Mouse (Mus musculus) hindbrain, embryonic 14.5 days (tissue): Measurements from ENCODE around the gene Mmp19. TPM values are rescaled to one million over a fixed set of nuclear protein-coding genes. Genes with fewer than 3 reads are reported as not detected.
A peak's percentile ranks its signal among the peaks of the same experiment; 100 is the strongest.
"Not testable (repeated sequence)": the region's sequence is repeated elsewhere in the genome, so short reads cannot be mapped to it uniquely, and the experiment has no call there.

Source experiments
- ATAC-seq: fragments of 200-750 bp; cut with Nextera tagmentation; 2 replicates; pipeline ENCODE4 v1.8.0; 2017; ENCODE audit warnings: moderate number of reproducible peaks, mild to moderate bottlenecking, moderate TSS enrichment, moderate library complexity; ENCODE audit not compliant: low FRiP score
- DNase-seq: peaks from one replicate; pipeline ENCODE4 v3.0.0-alpha.2; 2015; ENCODE audit warnings: low spot score
- H3K27ac ChIP-seq: fragments of 300-500 bp; sonication (generic); 2 replicates; pipeline ENCODE4 v1.5.1; 2014; ENCODE audit warnings: mild to moderate bottlenecking, moderate library complexity
- H3K27me3 ChIP-seq: fragments of 300-500 bp; sonication (generic); 2 replicates; pipeline ENCODE4 v1.6.1; 2014; ENCODE audit warnings: mild to moderate bottlenecking, low read length, mixed read lengths; ENCODE audit not compliant: control insufficient read depth, insufficient read depth
- H3K36me3 ChIP-seq: fragments of 300-500 bp; sonication (generic); replicated peaks from 2 replicates; pipeline ENCODE4 v1.6.1; 2014; ENCODE audit not compliant: control insufficient read depth, insufficient read depth
- H3K4me1 ChIP-seq: fragments of 300-500 bp; sonication (generic); replicated peaks from 2 replicates; pipeline ENCODE4 v1.6.1; 2014; ENCODE audit warnings: antibody characterized with exemption, low read length, mixed read lengths; ENCODE audit not compliant: control insufficient read depth, insufficient read depth
- H3K4me2 ChIP-seq: fragments of 300-500 bp; sonication (generic); replicated peaks from 2 replicates; pipeline ENCODE4 v1.6.1; 2014; ENCODE audit warnings: mild to moderate bottlenecking, moderate library complexity
- H3K4me3 ChIP-seq: fragments of 300-500 bp; sonication (generic); replicated peaks from 2 replicates; pipeline ENCODE4 v1.5.1; 2014; ENCODE audit warnings: mild to moderate bottlenecking, low read length
- H3K9ac ChIP-seq: fragments of 300-500 bp; sonication (generic); 2 replicates; pipeline ENCODE4 v1.6.1; 2014
- H3K9me3 ChIP-seq: fragments of 300-500 bp; sonication (generic); 2 replicates; pipeline ENCODE4 v1.6.1; 2016; ENCODE audit warnings: low read length; ENCODE audit not compliant: control insufficient read depth
- WGBS: fragments of 180-500 bp; shearing (Covaris S2); extraction: QIAGEN DNeasy Blood & Tissue Kit; methylation state at CpG from one replicate; pipeline ENCODE4 v1.1.7; 2014; 5-methylcytosine and 5-hydroxymethylcytosine counted together
- polyA plus RNA-seq: library from polyadenylated mRNA; unstranded; fragments of >200 nt; fragmentation: Nextera tagmentation; extraction: Ambion mirVana; gene quantifications from 2 replicates; pipeline ENCODE4 v1.2.1, GENCODE M21; 2014

The Mmp19 gene
- polyA plus RNA-seq, 1 experiment from 2014 or later = 0.80 TPM

DNA sequence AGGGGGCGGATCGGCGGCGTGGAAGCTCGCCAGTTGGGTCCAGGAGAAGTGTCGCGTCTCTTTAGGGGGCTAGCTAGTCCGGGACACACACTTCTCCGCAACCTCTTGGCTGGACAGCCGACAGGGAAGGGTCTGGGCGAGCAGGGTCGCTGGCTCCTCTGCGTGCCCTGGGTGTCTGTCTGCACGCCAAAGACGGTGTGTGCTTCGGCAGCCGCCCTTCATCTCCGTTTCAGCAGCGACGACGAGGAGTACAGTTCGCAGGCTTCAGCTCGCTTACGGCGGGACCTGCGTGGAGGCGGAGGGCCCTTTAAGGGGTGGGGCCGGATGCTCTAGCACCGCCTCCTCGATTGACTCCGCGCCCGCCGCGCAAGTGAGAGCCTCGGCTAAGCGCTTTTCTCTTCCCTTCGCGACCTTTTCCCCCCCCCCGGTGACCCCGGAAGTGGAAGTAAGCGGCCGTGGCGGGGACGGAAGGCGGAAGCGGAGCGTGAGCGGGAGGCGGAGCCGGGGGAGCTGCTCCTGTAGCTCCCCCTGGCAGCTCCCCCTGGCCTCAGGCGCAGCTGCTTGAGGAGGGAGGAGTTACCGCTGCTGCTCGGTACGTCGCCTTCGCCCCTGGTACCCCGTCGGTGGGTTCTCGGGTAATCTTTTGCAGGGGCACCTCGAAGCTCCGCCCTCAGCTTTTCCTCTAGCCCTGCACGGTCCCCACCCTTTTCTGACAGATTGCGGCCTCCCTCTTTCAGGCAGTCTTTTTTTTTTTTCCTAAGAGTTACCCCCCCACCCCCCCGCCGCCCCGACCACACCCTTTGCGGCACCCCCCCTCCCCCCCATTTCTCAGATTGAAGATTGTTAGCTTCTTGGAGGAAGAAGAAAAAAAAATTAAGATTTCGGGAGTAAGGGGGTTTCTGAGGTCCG lies 14.6 kb downstream of the Mmp19 start:
- Histone ChIP-seq H3K36me3 (peaks cover 38% of the 10 kb centered on the region), H3K9ac (peak overlapping the region; percentile 75), H3K4me2 (peak overlapping the region; percentile 74), H3K9me3 (no peaks in the 10 kb centered on the region), H3K4me3 (peak overlapping the region; percentile 49), H3K27ac (peak overlapping the region; percentile 94), H3K27me3 (no peaks in the 10 kb centered on the region), H3K4me1 (peaks cover 55% of the 10 kb centered on the region)
- DNase-seq = peak; percentile 97
- WGBS = under 1% methylated on average over 67 of the region's 70 CpGs
- peak; percentile 92 for ATAC-seq

GRCm38 (mm10) chr10:128806086-128806485 lies 15.4 kb downstream of the Mmp19 start:
- peak overlapping the region; percentile 61 for H3K9ac ChIP-seq
- H3K27ac ChIP-seq = no peak overlapping the region
- peak overlapping the region; percentile 49 for H3K4me3 ChIP-seq
- DNase-seq = no peak
- peak overlapping the region; percentile 74 for H3K4me2 ChIP-seq
- H3K4me1 ChIP-seq = peaks cover 57% of the 10 kb centered on the region
- 67% methylated on average over 6 of the region's 6 CpGs for WGBS
- peaks cover 34% of the 10 kb centered on the region for H3K36me3 ChIP-seq
- no peaks in the 10 kb centered on the region for H3K27me3 ChIP-seq
- no peak for ATAC-seq
- no peaks in the 10 kb centered on the region for H3K9me3 ChIP-seq

- peak overlapping the region; percentile 74 for H3K4me2 ChIP-seq
- peaks cover 30% of the 10 kb centered on the region for H3K36me3 ChIP-seq
- 93% methylated on average over 8 of the region's 8 CpGs for WGBS
- no peak for DNase-seq
- ATAC-seq = no peak
- H3K27me3 ChIP-seq = no peaks in the 10 kb centered on the region
- peak overlapping the region; percentile 44 for H3K9ac ChIP-seq
- H3K27ac ChIP-seq = no peak overlapping the region
- peak overlapping the region; percentile 14 for H3K4me3 ChIP-seq
- H3K9me3 ChIP-seq = no peaks in the 10 kb centered on the region
- H3K4me1 ChIP-seq = peaks cover 57% of the 10 kb centered on the region
Measured at GRCm38 (mm10) chr10:128807018-128807417, 16.3 kb downstream of the Mmp19 start.

GRCm38 (mm10) chr10:128817033-128817432 lies 26.3 kb downstream of the Mmp19 start, which contains the start of gene Sarnp:
Gene Sarnp, plus strand, starts transcription at chr10:128817333.
- Histone ChIP-seq H3K4me3 (no peak within 1 kb of the TSS), H3K9ac (no peak within 1 kb of the TSS), H3K27ac (no peak within 1 kb of the TSS), H3K4me1 (no peaks in the 10 kb centered on the region), H3K9me3 (no peaks in the 10 kb centered on the region), H3K4me2 (no peak within 1 kb of the TSS), H3K27me3 (no peaks in the 10 kb centered on the region), H3K36me3 (peaks cover 77% of the 10 kb centered on the region)
- DNase-seq (no peak), ATAC-seq (no peak)
- WGBS = 93% methylated on average over 13 of the region's 13 CpGs

DNA sequence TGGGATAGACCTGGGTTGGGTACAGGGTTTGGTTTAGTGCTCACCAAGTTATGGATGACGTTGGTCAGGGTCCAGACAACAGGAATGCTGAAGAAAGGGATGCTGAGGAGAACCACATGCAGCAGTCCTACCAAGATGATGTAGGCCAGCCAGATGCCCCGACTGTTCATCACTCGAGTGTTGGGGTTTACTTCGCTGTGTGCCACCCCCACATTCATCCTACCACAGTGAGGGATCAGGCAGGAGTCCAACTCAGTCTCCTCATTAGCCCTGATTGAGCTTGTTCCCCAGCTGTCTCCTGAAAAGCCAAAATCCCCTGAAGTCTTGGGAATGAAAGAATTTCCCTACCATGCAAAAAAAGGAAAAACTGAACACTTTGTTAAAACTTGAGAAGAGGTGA lies 29.5 kb downstream of the Mmp19 start:
- Histone ChIP-seq H3K4me3 (no peak overlapping the region), H3K4me2 (no peak overlapping the region), H3K27me3 (no peaks in the 10 kb centered on the region), H3K9me3 (no peaks in the 10 kb centered on the region), H3K36me3 (peaks cover 55% of the 10 kb centered on the region), H3K9ac (no peak overlapping the region), H3K4me1 (peaks cover 12% of the 10 kb centered on the region), H3K27ac (no peak overlapping the region)
- 95% methylated on average over 4 of the region's 4 CpGs for WGBS
- DNase-seq = no peak
- ATAC-seq = no peak

DNA sequence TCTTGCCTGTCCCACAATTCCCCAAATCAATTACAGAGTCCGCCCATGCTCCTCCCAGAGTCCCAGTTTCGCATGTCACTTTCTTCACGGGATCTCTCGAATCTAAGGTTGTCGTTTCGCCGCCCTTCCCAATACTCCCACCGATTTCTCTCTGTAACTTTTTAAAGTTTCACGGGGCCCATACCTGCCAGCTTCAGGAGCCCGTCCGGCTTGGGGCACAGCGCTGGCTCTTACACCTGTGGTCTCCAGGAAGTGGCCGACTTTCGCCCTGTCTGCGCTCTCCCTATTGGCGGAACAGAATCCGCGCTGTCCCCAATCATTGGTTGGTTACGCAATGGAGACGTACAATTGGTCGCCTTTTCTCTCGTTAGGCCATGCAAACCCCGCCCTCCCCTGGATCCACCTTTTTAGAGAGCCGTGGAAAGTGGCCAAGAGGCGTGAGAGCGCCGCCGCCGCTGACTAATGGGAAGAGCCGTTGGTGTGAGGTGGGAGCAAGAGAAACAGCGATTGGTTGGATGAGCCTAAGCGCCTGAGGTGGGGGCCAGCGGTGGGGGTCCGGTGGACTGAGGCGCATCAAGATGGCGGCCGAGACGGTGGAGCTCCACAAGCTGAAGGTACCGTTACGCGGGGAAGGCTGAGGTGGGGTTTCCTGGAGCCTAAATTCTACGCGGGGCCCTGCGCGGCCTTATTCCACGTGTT lies 30.8 kb downstream of the Mmp19 start, which contains the start of gene Ormdl2:
TSS of gene Ormdl2 (minus strand) at position 288 of the 699 bp plus-strand sequence.
- Histone ChIP-seq H3K9ac (peak within 1 kb of the TSS; percentile 76), H3K4me3 (peak within 1 kb of the TSS; percentile 70), H3K4me1 (peaks cover 12% of the 10 kb centered on the region), H3K27ac (peak within 1 kb of the TSS; percentile 75), H3K27me3 (no peaks in the 10 kb centered on the region), H3K36me3 (peaks cover 47% of the 10 kb centered on the region), H3K9me3 (no peaks in the 10 kb centered on the region), H3K4me2 (peak within 1 kb of the TSS; percentile 57)
- peak; percentile 100 for ATAC-seq
- WGBS = under 1% methylated on average over 46 of the region's 46 CpGs
- DNase-seq = peak; percentile 100

- no peak for ATAC-seq
- DNase-seq = no peak
- Histone ChIP-seq H3K9me3 (no peaks in the 10 kb centered on the region), H3K27ac (peak overlapping the region; percentile 75), H3K4me3 (peak overlapping the region; percentile 70), H3K27me3 (no peaks in the 10 kb centered on the region), H3K4me2 (peak overlapping the region; percentile 57), H3K9ac (peak overlapping the region; percentile 76), H3K4me1 (peaks cover 12% of the 10 kb centered on the region), H3K36me3 (peaks cover 41% of the 10 kb centered on the region)
- 4% methylated on average over 13 of the region's 13 CpGs for WGBS
Measured at GRCm38 (mm10) chr10:128822135-128822534, 31.4 kb downstream of the Mmp19 start.

DNA sequence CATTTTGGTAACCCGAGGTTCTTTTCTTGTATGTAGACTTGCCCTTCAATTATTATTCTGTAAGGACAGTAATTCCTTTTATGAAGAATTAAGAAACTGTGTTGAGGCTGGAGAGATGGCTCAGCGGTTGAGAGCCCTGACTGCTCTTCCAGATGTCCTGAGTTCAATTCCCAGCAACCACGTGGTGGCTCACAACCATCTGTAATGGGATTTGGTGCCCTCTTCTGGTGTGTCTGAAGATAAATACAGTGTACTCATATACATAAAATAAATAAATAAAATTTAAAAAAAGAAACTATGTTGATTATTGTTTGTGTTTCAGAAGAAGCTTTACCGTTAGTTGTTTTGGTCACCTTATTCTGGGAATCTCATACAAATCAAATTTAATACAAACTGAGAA lies 32.4 kb downstream of the Mmp19 start:
- Histone ChIP-seq H3K36me3 (peaks cover 37% of the 10 kb centered on the region), H3K4me2 (peak overlapping the region; percentile 57), H3K4me3 (peak overlapping the region; percentile 70), H3K4me1 (peaks cover 12% of the 10 kb centered on the region)
- not testable (repeated sequence) for H3K9ac ChIP-seq, H3K9me3 ChIP-seq, DNase-seq, H3K27ac ChIP-seq, H3K27me3 ChIP-seq, ATAC-seq
- WGBS = 82% methylated on average over 4 of the region's 4 CpGs

DNA sequence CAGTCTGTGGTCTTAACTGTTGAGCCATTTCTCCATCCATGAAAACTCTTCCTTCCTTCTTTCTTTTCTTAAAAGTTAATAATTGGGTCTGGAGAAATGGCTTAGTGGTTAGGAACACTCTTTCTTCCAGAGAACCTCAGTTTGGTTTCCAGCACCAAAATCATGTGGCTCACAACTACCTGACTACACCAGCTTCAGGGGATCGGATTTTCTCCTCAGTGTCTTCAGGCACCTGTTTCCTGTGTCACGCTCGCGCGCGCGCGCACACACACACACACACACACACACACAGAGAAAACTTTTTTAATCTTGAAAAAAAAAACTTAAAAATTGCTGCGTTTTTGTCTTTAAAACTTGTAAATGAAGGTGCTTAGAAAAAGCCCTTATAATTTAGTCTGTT lies 33.1 kb downstream of the Mmp19 start:
- 99% methylated on average over 9 of the region's 9 CpGs for WGBS
- Histone ChIP-seq H3K9ac (no peak overlapping the region), H3K4me3 (no peak overlapping the region), H3K36me3 (peaks cover 35% of the 10 kb centered on the region), H3K9me3 (no peaks in the 10 kb centered on the region), H3K27ac (no peak overlapping the region), H3K4me1 (peaks cover 12% of the 10 kb centered on the region), H3K4me2 (no peak overlapping the region), H3K27me3 (no peaks in the 10 kb centered on the region)
- DNase-seq (no peak), ATAC-seq (no peak)
